Mouse (Mus musculus): Measurements from ENCODE around the gene Cbr2.

Cbr2 gene

DNA sequence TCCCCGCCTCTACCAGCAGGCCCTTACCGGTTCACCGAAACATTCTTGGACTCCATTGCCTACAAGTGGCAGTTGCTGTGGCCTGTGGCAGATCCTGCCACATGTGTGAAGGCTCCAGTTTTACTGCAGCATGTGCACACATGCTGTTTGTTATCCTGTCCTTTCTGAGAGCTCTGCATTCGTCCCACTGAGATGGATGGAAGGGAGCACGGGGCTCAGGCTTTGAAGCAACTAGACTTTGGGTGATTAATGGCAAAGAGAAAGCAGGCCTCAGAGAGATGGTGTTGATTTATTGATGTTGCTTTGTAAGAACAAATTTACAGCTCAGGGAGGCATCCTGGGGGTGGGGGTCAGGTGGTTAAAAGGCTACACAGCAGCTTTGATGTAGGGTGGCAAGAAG, 21.2 kb downstream of the Cbr2 start:
- no peak for DNase-seq

DNA sequence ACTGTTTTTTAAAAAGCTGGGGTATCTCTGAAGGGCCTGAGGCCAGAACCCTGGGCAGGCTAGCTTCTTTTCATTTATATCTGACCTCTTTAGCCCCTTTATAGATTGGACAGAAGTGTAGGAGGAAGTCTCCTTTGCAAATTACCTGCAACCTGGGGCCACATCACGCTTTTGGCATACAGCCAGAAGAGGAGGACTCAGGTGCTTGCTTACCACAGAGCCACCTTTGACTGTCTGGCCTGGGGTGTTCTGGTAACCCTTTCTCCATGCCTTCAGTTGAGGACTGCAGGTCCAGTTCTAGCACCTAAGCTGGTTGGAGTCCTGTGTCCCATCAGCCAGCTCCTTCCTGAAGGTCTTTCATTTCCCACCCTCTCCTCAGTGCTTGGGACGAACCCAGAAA, 22.4 kb downstream of the Cbr2 start:
- no peak for DNase-seq

DNA sequence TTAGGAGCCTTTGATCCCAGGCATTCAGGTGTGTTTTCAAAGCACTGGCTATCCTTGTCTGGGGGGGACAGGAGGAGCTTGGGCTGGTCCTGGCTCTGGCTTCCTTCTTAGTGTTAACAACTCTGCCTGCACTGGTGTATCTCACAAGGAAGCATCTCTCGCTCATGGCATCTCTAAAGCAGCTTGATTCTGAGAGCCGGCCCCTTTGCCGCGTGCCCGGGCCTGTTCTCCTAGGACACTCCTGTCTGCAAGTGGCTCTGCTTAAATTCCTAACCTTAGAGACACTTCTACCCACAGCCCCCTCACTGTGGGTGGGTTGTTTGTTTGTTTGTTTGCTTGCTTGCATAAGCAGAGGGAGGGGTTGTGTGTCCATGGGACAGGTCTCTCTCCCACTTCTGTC, 23.9 kb downstream of the Cbr2 start:
- no peak for DNase-seq

DNA sequence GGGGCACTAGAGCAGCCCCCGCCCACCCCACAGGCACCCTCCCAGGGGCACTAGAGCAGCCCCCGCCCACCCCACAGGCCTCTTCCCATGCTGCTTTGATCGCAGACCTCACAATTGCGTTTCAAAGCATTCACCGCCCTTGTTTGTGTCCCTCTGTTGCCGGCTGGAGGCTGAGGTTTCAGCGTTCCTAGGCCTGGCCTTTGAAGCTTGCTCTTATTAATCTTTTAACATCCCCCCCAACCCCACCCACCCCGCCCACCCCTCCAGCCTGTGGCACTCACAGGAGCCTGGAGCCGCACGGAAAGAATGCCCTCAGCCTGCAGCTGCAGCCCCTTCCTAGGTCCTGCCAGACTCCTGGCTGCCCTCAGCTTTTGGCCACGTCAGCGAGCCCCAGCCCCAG, 24.7 kb downstream of the Cbr2 start:
- no peak for DNase-seq

DNA sequence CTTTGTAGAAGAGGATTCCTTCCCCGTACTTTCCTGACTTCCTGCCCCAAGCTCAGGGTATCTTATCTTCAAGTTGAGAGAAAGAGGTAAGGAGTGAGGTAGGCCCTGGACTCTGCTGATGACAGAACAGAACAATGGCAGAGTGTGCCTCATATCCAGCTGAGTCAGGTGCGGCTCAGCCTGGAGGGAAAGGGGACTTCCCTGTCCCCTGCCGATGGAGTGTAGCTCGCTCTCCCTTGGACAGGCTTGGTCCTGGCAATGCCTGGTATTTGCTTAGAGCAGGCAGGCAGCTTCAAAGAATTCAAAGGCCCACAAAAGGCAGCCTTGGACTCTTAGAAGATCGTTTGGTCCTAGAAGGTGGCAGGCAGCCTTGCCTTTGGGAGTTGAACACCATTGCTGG, 25.8 kb downstream of the Cbr2 start:
- no peak for DNase-seq

DNA sequence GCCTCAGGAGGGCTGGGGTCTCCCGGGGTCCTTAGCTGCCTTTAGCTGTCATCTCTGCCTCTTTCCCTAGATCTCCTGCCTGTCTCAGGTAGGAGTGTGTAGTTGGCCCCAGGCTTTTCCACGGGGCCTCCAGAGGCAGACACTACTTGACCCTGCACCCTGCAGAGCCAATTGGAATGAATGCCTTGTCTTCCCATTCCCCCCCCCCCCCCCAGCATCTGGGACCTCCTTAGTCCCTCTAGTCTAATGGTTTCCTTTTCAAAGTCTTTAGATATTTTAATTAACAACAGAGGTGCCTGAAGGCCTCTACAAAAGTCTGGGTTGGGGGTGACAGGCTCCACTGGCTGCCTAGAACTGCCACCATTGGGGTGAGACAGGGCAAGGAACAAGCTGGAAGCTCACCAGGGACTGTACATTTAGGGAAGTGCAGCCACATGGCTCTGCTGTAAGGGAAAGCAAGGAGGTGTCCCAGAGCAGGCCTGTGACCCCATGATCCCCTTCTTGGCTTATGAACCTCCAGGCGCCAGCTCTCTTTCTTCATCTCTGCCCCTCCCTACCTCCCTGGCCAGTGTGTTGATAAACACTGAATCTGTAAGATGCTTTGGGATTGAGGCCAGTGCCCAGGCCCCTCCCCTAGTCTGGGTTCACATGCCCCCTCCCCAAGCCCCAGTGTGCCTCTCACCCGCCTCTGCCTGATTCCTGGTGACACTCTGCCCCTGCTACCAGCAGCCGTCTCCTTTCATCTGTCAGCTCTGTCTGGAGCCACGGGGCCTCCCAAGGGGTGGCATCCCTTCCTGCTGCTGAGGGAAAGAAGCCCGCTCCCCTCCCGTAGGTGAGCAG, 27.2 kb downstream of the Cbr2 start:
- DNase-seq: no peak

DNA sequence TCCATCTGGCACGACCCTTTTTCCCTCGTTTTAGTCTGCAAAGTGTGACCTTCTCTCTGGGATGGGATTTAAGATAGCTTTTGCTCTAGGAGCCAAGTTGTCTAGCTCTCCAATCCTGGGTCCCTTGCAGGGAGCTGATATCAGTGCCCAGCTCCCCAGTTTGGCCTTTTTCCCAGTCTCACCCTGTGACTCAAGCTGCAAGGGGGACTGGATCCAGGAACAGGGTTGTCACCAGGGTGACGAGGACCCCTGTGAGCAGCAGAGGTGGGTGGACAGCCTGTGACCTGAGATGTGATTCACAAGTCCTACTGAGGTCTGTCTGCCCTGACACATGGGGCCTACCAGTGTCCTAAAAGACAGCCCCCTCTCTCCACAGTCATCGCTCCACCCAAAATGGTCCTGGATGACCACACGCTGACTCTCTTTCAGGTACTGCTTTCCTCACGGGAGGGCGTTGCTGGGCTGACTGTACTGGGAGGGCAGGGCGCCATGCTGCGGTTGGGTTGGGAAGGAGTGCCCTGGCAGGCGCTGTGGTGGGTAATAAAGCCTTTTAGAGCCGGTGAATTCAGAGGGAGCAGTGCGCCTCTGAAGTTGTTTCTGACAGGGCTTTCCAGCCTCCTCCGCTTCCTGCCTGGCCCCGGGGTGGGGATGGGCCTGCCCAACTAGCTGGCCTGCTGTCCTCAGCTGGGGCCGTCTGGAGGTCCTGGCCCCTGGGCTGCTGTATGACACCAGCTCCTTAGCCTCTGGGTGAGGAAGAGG, 28.0 kb downstream of the Cbr2 start:
- no peak for DNase-seq

DNA sequence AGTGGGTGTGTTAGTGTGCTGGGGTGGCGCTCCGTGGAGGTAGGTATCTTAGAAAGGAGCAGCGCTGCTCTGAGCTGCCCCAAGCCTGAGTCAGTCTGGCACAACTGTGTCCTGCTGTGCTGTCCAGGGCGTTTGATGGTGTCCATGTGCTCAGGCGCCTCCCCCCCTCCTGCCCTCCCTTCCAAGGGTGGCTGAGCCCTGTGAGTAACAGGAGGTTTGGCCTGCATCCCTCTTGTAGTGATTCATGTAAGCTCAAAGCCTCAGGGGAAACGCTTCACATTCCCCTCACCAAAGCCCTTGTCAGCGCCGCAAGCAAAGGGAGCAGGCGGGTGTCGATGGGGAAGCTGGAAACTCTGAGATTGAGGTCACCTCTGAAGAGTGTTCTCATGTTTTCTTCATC, 34.2 kb downstream of the Cbr2 start:
- no peak for DNase-seq

DNA sequence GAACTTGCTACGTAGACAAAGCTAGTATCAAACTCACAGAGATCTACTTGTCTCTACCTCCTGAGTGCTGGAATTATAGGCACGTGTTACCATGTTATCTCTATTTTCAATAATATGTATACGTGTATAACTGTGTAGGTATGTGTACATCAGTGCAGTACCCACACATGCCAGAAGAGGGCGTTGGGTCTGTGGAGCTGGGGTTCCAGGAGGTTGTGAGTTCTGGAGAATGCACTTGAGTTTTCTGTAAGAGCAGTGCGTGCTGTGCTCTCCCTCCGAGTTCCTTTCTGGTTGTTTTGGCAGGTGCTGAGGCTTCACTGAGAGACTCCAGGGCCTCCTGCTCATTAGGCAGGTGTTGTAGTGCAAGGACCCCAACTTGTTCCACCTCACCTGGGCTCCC, 35.3 kb downstream of the Cbr2 start:
- DNase-seq: no peak

DNA sequence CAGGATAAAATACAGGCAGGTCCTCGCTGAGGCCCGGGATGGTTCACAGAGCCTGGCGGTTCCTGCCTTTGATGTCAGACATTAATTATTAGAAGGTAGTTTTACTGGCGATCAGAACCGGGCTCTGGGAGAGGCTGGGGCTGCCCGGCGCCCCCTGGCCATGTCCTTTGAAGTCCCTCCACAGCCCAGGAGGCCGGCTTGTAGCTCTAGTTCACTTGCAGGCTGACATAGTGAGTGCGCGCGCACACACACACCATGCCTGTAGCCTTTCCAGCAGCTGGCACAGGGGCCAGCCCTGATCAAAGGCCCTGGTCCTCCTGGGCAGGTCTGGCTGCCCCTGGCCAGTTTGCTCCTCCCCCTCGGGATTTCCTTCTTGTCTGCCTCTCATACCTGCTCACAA, 36.3 kb downstream of the Cbr2 start:
- no peak for DNase-seq

DNA sequence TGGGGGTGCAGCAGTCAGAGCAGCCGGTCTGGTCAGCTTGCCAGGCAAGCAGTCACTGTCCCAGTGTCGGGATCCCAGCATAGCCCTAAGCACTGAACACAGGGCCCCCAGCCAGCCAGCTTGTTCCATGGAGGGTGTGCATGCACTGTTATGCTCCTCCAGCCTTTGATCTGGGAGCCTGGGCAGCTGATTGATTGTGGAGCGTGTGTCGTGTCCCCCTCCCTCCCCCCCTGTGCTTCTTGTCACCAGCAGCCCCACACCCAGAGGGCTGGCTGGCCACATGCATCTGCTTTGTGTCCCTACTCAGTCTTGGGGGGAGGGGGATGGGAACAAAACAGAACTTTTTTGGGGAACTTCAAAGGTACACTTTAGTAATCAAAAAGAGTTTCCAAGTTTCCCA, 36.7 kb downstream of the Cbr2 start:
- DNase-seq: no peak

DNA sequence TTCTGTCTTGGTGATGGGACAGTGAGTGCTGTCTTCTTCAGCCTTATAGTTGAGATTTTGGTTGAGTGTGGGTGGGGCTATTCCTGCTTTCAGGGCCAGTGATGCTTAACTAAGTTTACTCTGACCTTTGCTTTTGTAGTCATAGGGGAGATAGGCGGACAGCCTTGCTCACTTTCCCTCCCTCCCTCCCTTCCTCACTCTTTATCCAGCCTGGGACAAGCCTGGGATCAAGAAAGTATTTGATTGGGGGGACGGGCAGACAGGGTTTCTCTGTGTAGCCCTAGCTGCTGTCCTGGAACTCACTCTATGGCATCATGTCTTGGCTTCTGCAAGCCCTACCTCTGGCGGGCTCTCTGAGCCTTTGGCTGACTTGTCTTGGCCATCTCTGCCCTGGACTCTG, 38.5 kb downstream of the Cbr2 start:
- no peak for DNase-seq

DNA sequence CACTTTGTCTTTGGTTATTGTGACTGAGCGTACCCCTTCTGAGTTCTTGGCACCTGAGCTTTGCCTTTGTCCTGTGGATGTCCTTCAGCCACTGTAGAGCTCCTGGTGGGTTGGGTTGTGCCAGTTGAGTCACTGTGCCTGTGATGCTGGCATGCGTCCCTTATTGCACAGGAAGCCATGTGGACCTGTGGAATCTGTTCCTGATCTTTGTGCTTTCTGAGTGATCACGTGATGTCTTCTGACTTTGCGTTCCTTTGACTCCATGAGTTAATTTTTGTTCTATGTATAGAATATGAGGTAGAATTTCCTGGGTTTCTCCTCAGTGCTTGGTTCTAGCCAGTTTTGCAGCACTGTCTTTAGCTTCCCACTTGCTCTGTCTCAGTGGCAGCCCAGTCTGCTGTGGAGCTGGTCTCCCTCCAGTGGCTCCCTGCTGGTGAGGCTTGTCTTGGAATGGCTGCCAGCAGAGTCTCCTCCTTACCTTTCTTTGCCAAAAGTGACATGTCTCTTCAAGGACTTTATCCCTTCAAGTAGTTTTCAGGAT, 39.4 kb downstream of the Cbr2 start:
- DNase-seq: no peak

DNA sequence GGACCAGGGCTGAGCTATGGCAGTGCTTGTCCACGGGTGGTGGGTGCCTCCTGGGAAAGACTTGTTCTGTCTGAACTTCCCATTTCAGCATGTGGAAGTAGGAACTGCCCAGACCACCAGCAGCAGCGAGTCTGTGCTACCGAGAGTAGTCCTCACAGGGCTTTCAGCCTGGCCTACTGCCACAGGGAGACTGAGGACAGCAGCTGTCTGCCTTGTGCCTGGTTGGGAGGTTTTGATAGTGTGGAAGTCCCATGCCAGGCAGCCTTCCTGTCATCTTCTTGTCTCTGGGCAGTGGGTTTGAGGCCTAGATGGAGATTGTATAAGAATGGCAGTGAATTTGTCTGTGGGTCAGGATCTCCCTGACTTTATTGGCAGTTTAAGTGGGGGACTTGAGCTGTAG, 42.5 kb downstream of the Cbr2 start:
- no peak for DNase-seq

DNA sequence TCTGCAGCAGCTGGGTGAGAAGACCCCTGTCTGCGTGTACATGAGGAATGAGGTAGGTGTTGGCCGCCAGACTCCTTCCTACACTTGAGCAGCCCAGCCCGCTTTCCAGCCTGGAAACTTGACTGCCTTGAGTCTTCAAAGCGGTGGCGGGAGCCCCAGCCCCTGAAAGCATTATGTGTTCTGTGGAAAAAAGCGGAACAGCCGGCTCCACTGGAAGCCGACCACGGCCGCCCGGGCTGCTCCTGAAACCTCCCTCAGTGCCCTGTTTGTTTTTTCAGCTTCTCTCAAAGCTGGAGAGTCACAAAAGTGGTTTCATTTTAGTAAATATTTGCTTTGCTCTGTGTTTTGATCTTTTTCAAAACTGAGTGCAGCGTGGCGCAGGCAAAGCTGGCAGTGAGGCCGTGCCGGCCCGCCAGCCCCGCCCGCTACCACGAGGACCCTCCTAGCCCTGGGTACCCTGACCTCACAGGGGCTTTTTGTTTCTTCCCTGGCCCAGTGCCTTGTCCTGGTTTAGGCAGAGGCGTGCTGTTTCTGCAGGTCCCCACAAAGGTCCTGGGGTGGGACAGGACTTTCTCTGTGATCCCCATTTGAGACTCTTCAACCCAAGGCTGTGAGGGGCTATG, 45.2 kb downstream of the Cbr2 start:
- no peak for DNase-seq

DNA sequence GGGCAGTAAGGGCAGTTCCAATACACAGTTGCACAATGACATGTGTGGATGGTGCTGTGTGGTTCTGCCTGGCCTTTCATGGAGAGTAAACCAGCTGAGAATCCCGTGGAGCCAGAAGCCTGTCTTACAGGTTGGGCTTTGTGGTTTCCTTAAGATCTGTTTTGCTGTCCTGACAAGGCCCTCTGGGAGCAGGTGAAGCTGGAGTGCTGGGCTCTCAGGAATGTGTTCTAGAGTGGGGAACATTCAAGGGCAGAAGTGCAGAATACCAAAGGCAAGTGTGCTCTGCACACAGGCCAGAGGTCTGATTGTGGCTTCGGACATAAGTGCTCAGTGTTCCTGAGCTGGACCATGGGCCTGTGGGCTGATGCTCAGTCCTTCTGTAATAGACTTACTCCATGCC, 47.3 kb downstream of the Cbr2 start:
- no peak for DNase-seq

DNA sequence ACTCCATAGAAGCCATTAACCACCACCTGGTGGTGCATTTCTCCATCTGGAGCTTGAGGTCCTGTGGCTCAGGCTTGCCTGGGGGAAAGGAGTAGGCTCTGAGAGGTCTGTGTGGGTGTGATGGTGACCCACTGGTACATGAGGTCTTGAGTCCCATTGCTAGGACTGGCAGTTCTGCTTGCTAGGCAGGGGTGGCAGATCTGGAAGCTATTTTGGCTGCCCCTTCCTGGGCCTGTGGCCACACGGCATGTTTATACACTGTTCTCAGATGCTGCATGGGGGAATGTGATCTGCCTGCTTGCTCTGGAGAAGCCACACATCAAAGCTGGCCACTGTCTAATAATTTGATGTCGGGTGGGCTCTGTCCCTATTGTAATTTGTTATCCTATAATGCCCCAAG, 47.8 kb downstream of the Cbr2 start:
- DNase-seq: no peak

DNA sequence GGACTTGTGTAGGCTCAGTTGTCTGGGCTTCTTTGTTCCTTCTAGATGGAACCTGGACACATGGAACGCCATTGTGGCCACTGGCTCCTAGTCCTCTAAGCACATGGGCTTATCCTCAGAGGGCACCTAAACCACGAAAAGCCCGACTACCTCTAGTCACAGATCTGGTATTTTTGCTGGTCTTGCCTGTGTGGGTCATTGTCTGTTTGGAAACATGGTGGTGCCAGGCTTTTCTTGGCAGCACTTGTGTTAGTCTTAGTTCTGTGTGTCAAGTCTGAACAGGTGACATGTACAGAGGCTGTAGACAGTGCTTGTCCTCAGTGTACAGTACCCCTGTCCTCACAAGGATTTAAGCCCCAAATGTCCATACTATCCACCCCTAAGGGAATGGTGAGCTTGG, 48.4 kb downstream of the Cbr2 start:
- DNase-seq: no peak

DNA sequence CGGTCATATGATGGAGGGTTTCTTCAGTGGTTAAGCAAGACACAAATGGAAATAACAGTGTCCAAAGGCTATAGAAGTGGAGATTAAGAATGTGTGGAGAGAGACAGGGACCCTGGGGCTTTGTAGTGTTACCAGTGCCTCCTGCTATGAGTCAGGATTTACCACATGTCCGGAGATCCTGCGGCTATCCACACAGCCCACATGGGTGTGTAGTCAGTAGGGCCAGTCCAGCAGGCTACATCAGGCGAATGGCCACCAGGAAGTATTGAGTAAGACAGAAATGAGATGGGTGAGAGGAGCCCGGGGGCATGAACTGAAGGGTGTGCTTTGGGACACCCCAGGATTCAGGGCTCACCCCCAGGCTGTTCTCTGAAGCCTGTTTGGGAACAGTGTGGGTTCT, 49.2 kb downstream of the Cbr2 start:
- DNase-seq: no peak

DNA sequence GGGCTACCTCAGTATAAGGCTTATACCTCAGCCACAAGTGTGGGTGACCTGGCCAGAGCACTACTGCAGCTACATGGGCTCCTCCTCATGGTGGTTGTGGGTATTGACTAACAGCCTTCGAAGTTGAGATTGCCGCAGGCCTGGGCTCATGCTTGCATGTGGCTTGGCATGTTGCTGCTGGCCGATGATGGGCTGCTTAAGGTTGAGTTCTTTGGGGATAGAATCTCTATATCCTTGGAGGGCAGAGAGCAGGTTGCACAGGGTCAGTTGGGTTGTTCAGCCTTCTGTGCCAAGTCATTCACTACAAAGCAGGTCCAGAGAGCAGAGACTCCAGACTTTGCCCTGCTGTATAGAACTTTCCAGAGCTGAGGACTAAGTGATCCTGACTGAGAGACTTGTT, 52.0 kb downstream of the Cbr2 start:
- no peak for DNase-seq
